Mouse (Mus musculus): ENCODE results near the gene Zfp263. TPM values are rescaled to one million over a fixed set of nuclear protein-coding genes. Genes with fewer than 3 reads are reported as not detected.

The Zfp263 gene
- polyA plus RNA-seq, 1 experiment from 2014 or later: 28.6 TPM

DNA sequence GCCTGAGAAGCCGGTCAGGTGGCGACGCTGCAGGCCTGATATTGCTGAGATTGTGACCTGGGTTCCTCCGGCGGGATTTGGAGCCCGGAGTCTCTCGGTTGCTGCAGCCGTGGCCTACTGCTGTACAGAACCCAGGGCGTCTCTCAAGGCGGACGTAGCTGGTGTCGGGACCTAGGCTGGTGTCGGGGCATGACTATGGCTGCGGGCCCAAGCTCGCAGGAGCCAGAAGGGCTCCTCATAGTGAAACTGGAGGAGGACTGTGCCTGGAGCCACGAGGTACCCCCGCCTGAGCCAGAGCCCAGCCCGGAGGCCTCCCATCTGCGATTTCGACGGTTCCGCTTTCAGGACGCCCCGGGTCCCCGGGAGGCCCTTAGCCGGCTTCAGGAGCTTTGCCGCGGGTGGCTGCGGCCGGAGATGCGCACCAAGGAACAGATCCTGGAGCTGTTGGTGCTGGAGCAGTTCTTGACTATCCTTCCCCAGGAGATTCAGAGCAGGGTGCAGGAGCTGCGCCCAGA is 350 bp downstream of the Zfp263 start:
- peaks cover 39% of the 10 kb centered on the region for H3K36me3 ChIP-seq
- H3K27ac ChIP-seq (ENCODE audit: poor library complexity, severe bottlenecking): peak overlapping the region; percentile 80
- peak overlapping the region; percentile 98 for H3K4me2 ChIP-seq
- peaks cover 13% of the 10 kb centered on the region for H3K9me3 ChIP-seq (replicated peaks)
- no peaks in the 10 kb centered on the region for H3K27me3 ChIP-seq (replicated peaks)
- peak; percentile 50 for ATAC-seq (ENCODE audit: insufficient number of reproducible peaks, low FRiP score)
- peak overlapping the region; percentile 98 for H3K9ac ChIP-seq
- WGBS: under 1% methylated on average over 32 of the region's 32 CpGs
- H3K4me1 ChIP-seq (replicated peaks): peaks cover 23% of the 10 kb centered on the region
- H3K4me3 ChIP-seq: peak overlapping the region; percentile 95

- H3K4me1 ChIP-seq (replicated peaks): peaks cover 23% of the 10 kb centered on the region
- H3K36me3 ChIP-seq: peaks cover 51% of the 10 kb centered on the region
- H3K27ac ChIP-seq (ENCODE audit: poor library complexity, severe bottlenecking): no peak overlapping the region
- peak overlapping the region; percentile 95 for H3K4me3 ChIP-seq
- H3K4me2 ChIP-seq: peak overlapping the region; percentile 98
- H3K9ac ChIP-seq: peak overlapping the region; percentile 98; the same call in 1 of the 2 replicates
- no peaks in the 10 kb centered on the region for H3K27me3 ChIP-seq (replicated peaks)
- ATAC-seq (ENCODE audit: insufficient number of reproducible peaks, low FRiP score): no peak
- WGBS: 86% methylated on average over 4 of the region's 4 CpGs
- H3K9me3 ChIP-seq (replicated peaks): peaks cover 22% of the 10 kb centered on the region
Measured at GRCm38 (mm10) chr16:3745656-3746055, 1.8 kb downstream of the Zfp263 start.

- Histone ChIP-seq H3K27me3 (replicated peaks) (no peaks in the 10 kb centered on the region), H3K4me1 (replicated peaks) (peaks cover 19% of the 10 kb centered on the region), H3K27ac (ENCODE audit: poor library complexity, severe bottlenecking) (no peak overlapping the region), H3K36me3 (peaks cover 73% of the 10 kb centered on the region), H3K4me2 (no peak overlapping the region), H3K4me3 (no peak overlapping the region), H3K9ac (no peak overlapping the region), H3K9me3 (replicated peaks) (peaks cover 25% of the 10 kb centered on the region)
- ATAC-seq (ENCODE audit: insufficient number of reproducible peaks, low FRiP score): no peak
- WGBS: 97% methylated on average over 3 of the region's 3 CpGs
Measured at GRCm38 (mm10) chr16:3748976-3749375, 5.1 kb downstream of the Zfp263 start.

- Histone ChIP-seq H3K4me2 (no peak overlapping the region), H3K4me3 (no peak overlapping the region), H3K9ac (no peak overlapping the region), H3K4me1 (replicated peaks) (no peaks in the 10 kb centered on the region), H3K36me3 (no peaks in the 10 kb centered on the region), H3K27ac (ENCODE audit: poor library complexity, severe bottlenecking) (no peak overlapping the region), H3K27me3 (replicated peaks) (no peaks in the 10 kb centered on the region), H3K9me3 (replicated peaks) (no peaks in the 10 kb centered on the region)
- WGBS: 87% methylated on average over 4 of the region's 4 CpGs
- ATAC-seq (ENCODE audit: insufficient number of reproducible peaks, low FRiP score): no peak
Measured at GRCm38 (mm10) chr16:3771603-3772002, 27.7 kb downstream of the Zfp263 start.

DNA sequence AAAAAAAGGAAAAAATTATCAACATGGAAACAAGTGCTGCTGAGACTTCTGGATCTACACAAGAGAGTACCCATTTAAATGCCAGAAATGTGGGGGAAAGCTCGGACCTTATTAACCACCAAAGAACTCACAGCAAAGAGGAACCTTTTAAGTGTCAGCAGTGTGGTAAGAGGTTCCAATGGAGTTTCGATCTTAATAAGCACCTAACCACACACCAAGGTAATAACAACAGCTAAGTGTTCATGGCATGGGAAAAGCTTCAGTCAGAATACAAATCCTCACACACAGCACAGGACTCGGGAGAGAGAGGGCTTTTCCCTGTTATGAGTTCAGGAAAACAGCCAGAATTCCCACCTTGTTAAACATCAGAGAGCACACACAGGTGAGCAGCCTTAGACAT is 32.5 kb downstream of the Zfp263 start:
- Histone ChIP-seq H3K9ac (no peak overlapping the region), H3K4me2 (no peak overlapping the region), H3K36me3 (no peaks in the 10 kb centered on the region), H3K27me3 (replicated peaks) (no peaks in the 10 kb centered on the region), H3K4me1 (replicated peaks) (no peaks in the 10 kb centered on the region), H3K9me3 (replicated peaks) (no peaks in the 10 kb centered on the region), H3K4me3 (no peak overlapping the region), H3K27ac (ENCODE audit: poor library complexity, severe bottlenecking) (no peak overlapping the region)
- ATAC-seq (ENCODE audit: insufficient number of reproducible peaks, low FRiP score): no peak
- WGBS: 75% methylated on average over 3 of the region's 3 CpGs

- H3K27me3 ChIP-seq (replicated peaks): no peaks in the 10 kb centered on the region
- no peaks in the 10 kb centered on the region for H3K4me1 ChIP-seq (replicated peaks)
- no peaks in the 10 kb centered on the region for H3K9me3 ChIP-seq (replicated peaks)
- ATAC-seq (ENCODE audit: insufficient number of reproducible peaks, low FRiP score): no peak
- no peak overlapping the region for H3K9ac ChIP-seq
- H3K4me3 ChIP-seq: no peak overlapping the region
- 70% methylated on average over 3 of the region's 3 CpGs for WGBS
- no peak overlapping the region for H3K4me2 ChIP-seq
- no peak overlapping the region for H3K27ac ChIP-seq (ENCODE audit: poor library complexity, severe bottlenecking)
- no peaks in the 10 kb centered on the region for H3K36me3 ChIP-seq
Measured at GRCm38 (mm10) chr16:3777986-3778385, 34.1 kb downstream of the Zfp263 start.

GRCm38 (mm10) chr16:3781237-3781636 is 37.3 kb downstream of the Zfp263 start:
- H3K4me1 ChIP-seq (replicated peaks): no peaks in the 10 kb centered on the region
- no peaks in the 10 kb centered on the region for H3K27me3 ChIP-seq (replicated peaks)
- H3K9me3 ChIP-seq (replicated peaks): no peaks in the 10 kb centered on the region
- no peak for ATAC-seq (ENCODE audit: insufficient number of reproducible peaks, low FRiP score)
- no peak overlapping the region for H3K4me2 ChIP-seq
- no peaks in the 10 kb centered on the region for H3K36me3 ChIP-seq
- H3K27ac ChIP-seq (ENCODE audit: poor library complexity, severe bottlenecking): no peak overlapping the region
- no peak overlapping the region for H3K4me3 ChIP-seq
- no peak overlapping the region for H3K9ac ChIP-seq

DNA sequence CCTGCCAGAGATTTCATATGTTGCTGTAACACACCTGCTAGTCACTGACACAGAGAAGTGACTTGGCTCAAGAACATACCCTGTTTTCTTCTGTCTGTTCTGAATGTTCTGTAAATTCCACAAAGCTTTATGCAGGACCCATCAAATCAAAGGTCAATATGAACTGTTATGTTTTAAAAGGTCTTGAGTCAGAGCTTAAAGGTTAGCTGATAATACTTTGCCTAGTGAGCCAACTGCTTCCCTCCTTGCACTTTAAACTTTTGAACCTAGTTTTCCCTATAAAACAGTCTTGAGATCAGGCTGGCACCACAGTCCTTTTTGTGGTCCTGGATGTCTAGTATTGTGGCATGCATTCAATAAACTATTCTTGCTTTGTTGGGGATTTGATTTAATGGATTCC is 44.5 kb downstream of the Zfp263 start:
- H3K27me3 ChIP-seq (replicated peaks): no peaks in the 10 kb centered on the region
- no peak overlapping the region for H3K4me2 ChIP-seq
- no peaks in the 10 kb centered on the region for H3K36me3 ChIP-seq
- H3K9ac ChIP-seq: no peak overlapping the region
- no peak overlapping the region for H3K4me3 ChIP-seq
- H3K4me1 ChIP-seq (replicated peaks): no peaks in the 10 kb centered on the region
- ATAC-seq (ENCODE audit: insufficient number of reproducible peaks, low FRiP score): no peak
- H3K9me3 ChIP-seq (replicated peaks): no peaks in the 10 kb centered on the region
- H3K27ac ChIP-seq (ENCODE audit: poor library complexity, severe bottlenecking): no peak overlapping the region

Other genes with a start within 250 kb of the Zfp263 start
- not detected in 2 replicates for gene Olfr161, start 153.1 kb upstream of the Zfp263 start, polyA plus RNA-seq (2016; fragmentation: Nextera tagmentation; extraction: Ambion mirVana)
- not detected in 2 replicates for gene Mefv, start 26.0 kb upstream of the Zfp263 start, polyA plus RNA-seq (2016; fragmentation: Nextera tagmentation; extraction: Ambion mirVana)
- not detected in 2 replicates for gene Olfr15, start 86.8 kb downstream of the Zfp263 start, polyA plus RNA-seq (2016; fragmentation: Nextera tagmentation; extraction: Ambion mirVana)
- gene Zfp174, start 103.2 kb downstream of the Zfp263 start, polyA plus RNA-seq (2016; fragmentation: Nextera tagmentation; extraction: Ambion mirVana): 1.3 and 1.4 TPM in 2 replicates
- 36.1 and 41.1 TPM in 2 replicates for gene Naa60, start 128.3 kb downstream of the Zfp263 start, polyA plus RNA-seq (2016; fragmentation: Nextera tagmentation; extraction: Ambion mirVana)
- 6.5 and 7.8 TPM in 2 replicates for gene Zfp597, start 140.5 kb downstream of the Zfp263 start, polyA plus RNA-seq (2016; fragmentation: Nextera tagmentation; extraction: Ambion mirVana)
- gene Gm20695, start 140.6 kb downstream of the Zfp263 start, polyA plus RNA-seq (2016; fragmentation: Nextera tagmentation; extraction: Ambion mirVana): 1.5 TPM in 1 of 2 replicates, not detected in the other
- gene 1700037C18Rik, start 164.6 kb downstream of the Zfp263 start, polyA plus RNA-seq (2016; fragmentation: Nextera tagmentation; extraction: Ambion mirVana): 6.5 and 7.9 TPM in 2 replicates
- gene Cluap1, start 164.7 kb downstream of the Zfp263 start, polyA plus RNA-seq (2016; fragmentation: Nextera tagmentation; extraction: Ambion mirVana): 13.5 and 16.6 TPM in 2 replicates
- 1.6 TPM in 2 replicates for gene Nlrc3, start 232.5 kb downstream of the Zfp263 start, polyA plus RNA-seq (2016; fragmentation: Nextera tagmentation; extraction: Ambion mirVana)